Mouse (Mus musculus): Measurements from ENCODE around the gene Ino80d. TPM values are rescaled to one million over a fixed set of nuclear protein-coding genes. Genes with fewer than 3 reads are reported as not detected.
"Not testable (repeated sequence)": the region's sequence is repeated elsewhere in the genome, so short reads cannot be mapped to it uniquely, and the experiment has no call there.

Ino80d gene
- 7.8 and 8.8 TPM in 2 replicates for polyA plus RNA-seq (2014; fragmentation: Nextera tagmentation; extraction: Ambion mirVana)

GRCm38 (mm10) chr1:63114136-63114781, at the start of gene Ino80d:
TSS of gene Ino80d (minus strand) at chr1:63114667.
- H3K9ac ChIP-seq (ENCODE audit: low read length) = peak within 1 kb of the TSS; percentile 100
- 0% methylated on average over 32 of the region's 42 CpGs for WGBS
- peaks cover 3% of the 10 kb centered on the region; the same call in 1 of the 2 replicates for H3K36me3 ChIP-seq (ENCODE audit: control insufficient read depth, insufficient read depth, low read length)
- peak within 1 kb of the TSS; percentile 97 for H3K4me3 ChIP-seq (ENCODE audit: low read depth, low read length)
- peaks cover 17% of the 10 kb centered on the region for H3K4me1 ChIP-seq (ENCODE audit: control insufficient read depth, insufficient read depth, low read length)
- H3K27me3 ChIP-seq (ENCODE audit: control insufficient read depth, insufficient read depth, low read length) = no peaks in the 10 kb centered on the region
- DNase-seq (ENCODE audit: low spot score, missing footprints) (peak; percentile 97), ATAC-seq (ENCODE audit: low FRiP score) (peak; percentile 89)
- H3K9me3 ChIP-seq (ENCODE audit: control insufficient read depth, low read length) = no peaks in the 10 kb centered on the region
- H3K27ac ChIP-seq (ENCODE audit: low read depth, low read length) = peak within 1 kb of the TSS; percentile 90
- H3K4me2 ChIP-seq = peak within 1 kb of the TSS; percentile 69

DNA sequence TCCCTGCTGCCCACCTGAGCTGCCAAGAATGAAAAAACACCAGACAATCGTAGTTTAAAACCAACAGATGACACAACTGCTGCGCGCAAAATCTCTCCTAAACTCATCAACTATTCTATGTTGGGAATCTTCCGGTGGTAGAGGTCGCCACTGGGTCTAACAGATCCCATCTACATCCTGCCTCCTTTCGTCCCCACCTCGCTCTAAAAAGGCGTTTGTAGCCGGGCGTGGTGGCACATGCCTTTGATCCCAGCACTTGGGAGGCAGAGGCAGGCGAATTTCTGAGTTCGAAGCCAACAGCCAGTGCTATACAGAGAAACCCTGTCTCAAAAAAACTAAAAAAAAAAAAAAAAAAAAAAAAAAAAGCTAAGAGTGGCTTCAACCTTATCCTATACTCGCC, 25.8 kb upstream of the Ino80d start:
- WGBS = 96% methylated on average over 13 of the region's 13 CpGs
- H3K4me2 ChIP-seq = no peak overlapping the region
- H3K27ac ChIP-seq (ENCODE audit: low read depth, low read length) = no peak overlapping the region
- ATAC-seq (ENCODE audit: low FRiP score) (no peak), DNase-seq (ENCODE audit: low spot score, missing footprints) (no peak)
- H3K4me3 ChIP-seq (ENCODE audit: low read depth, low read length) = no peak overlapping the region
- no peaks in the 10 kb centered on the region for H3K9me3 ChIP-seq (ENCODE audit: control insufficient read depth, low read length)
- no peak overlapping the region for H3K9ac ChIP-seq (ENCODE audit: low read length)
- H3K4me1 ChIP-seq (ENCODE audit: control insufficient read depth, insufficient read depth, low read length) = no peaks in the 10 kb centered on the region
- no peaks in the 10 kb centered on the region for H3K27me3 ChIP-seq (ENCODE audit: control insufficient read depth, insufficient read depth, low read length)
- H3K36me3 ChIP-seq (ENCODE audit: control insufficient read depth, insufficient read depth, low read length) = peaks cover 5% of the 10 kb centered on the region

- H3K4me2 ChIP-seq; DNase-seq (ENCODE audit: low spot score, missing footprints); H3K27me3 ChIP-seq (ENCODE audit: control insufficient read depth, insufficient read depth, low read length); H3K36me3 ChIP-seq (ENCODE audit: control insufficient read depth, insufficient read depth, low read length); H3K9me3 ChIP-seq (ENCODE audit: control insufficient read depth, low read length); H3K27ac ChIP-seq (ENCODE audit: low read depth, low read length); H3K4me3 ChIP-seq (ENCODE audit: low read depth, low read length); H3K4me1 ChIP-seq (ENCODE audit: control insufficient read depth, insufficient read depth, low read length); H3K9ac ChIP-seq (ENCODE audit: low read length); ATAC-seq (ENCODE audit: low FRiP score): not testable (repeated sequence)
- 88% methylated on average over 1 of the region's 1 CpGs for WGBS
Measured at GRCm38 (mm10) chr1:63138586-63138985, 24.1 kb upstream of the Ino80d start.

GRCm38 (mm10) chr1:63137971-63138370, 23.5 kb upstream of the Ino80d start:
- WGBS = 85% methylated on average over 2 of the region's 2 CpGs
- H3K9me3 ChIP-seq (ENCODE audit: control insufficient read depth, low read length) = no peaks in the 10 kb centered on the region

DNA sequence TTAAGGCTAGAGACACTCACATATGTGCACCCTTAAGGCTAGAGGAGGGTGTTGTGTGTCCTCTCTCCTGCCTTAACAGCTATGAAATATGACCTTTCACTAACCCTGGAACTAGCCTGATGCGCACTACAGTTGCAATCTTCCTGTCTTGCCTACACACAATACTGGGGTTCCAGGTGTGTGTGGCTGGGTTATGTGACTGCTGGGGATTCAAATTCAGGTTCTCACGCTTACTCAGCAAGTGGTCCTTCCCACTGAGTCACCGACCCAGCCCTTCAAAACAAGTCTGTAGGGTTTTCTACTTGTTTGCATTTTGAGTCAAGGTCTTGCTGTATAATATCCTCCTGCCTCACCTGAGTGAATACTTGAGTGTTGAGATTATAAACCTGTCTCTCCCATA, 20.1 kb upstream of the Ino80d start:
- Histone ChIP-seq H3K4me1 (ENCODE audit: control insufficient read depth, insufficient read depth, low read length) (no peaks in the 10 kb centered on the region), H3K4me2 (no peak overlapping the region), H3K9ac (ENCODE audit: low read length) (no peak overlapping the region), H3K9me3 (ENCODE audit: control insufficient read depth, low read length) (no peaks in the 10 kb centered on the region), H3K4me3 (ENCODE audit: low read depth, low read length) (no peak overlapping the region), H3K27ac (ENCODE audit: low read depth, low read length) (no peak overlapping the region), H3K36me3 (ENCODE audit: control insufficient read depth, insufficient read depth, low read length) (no peaks in the 10 kb centered on the region; the same call in 1 of the 2 replicates), H3K27me3 (ENCODE audit: control insufficient read depth, insufficient read depth, low read length) (no peaks in the 10 kb centered on the region)
- ATAC-seq (ENCODE audit: low FRiP score) (no peak), DNase-seq (ENCODE audit: low spot score, missing footprints) (no peak)
- WGBS = 87% methylated on average over 3 of the region's 3 CpGs

More at GRCm38 (mm10) chr1:63137971-63138370, 23.5 kb upstream of the Ino80d start:
- Histone ChIP-seq H3K36me3 (ENCODE audit: control insufficient read depth, insufficient read depth, low read length) (peaks cover 3% of the 10 kb centered on the region), H3K27me3 (ENCODE audit: control insufficient read depth, insufficient read depth, low read length) (no peaks in the 10 kb centered on the region), H3K4me3 (ENCODE audit: low read depth, low read length) (no peak overlapping the region), H3K4me2 (no peak overlapping the region), H3K27ac (ENCODE audit: low read depth, low read length) (no peak overlapping the region), H3K4me1 (ENCODE audit: control insufficient read depth, insufficient read depth, low read length) (no peaks in the 10 kb centered on the region), H3K9ac (ENCODE audit: low read length) (no peak overlapping the region)
- ATAC-seq (ENCODE audit: low FRiP score) = no peak
- DNase-seq (ENCODE audit: low spot score, missing footprints) = no peak

DNA sequence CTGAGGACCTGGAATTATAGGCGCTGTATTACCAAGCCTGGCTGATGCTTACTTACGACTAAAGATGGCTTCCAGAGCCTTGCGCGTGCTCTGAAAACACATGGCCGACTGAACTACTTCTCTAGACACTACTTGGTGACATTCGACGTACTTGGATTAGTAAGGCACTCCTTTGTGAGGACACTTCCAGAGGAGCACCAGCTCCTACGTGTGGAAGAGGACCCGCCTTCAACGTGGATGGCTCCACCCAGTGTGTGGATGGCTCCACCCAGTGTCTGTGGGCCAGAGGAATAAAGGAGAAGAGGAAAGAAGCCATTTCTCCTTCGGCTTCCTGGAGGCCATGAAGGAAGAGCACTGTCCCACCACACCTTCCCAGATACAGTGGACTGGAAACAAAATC, 17.3 kb upstream of the Ino80d start:
- Histone ChIP-seq H3K4me3 (ENCODE audit: low read depth, low read length) (no peak overlapping the region), H3K9ac (ENCODE audit: low read length) (no peak overlapping the region), H3K36me3 (ENCODE audit: control insufficient read depth, insufficient read depth, low read length) (peaks cover 3% of the 10 kb centered on the region; the same call in 1 of the 2 replicates), H3K27ac (ENCODE audit: low read depth, low read length) (no peak overlapping the region), H3K4me1 (ENCODE audit: control insufficient read depth, insufficient read depth, low read length) (0 out of 2 replicates have a peak, but pooled peaks cover 2% of the 10 kb centered on the region), H3K4me2 (no peak overlapping the region), H3K27me3 (ENCODE audit: control insufficient read depth, insufficient read depth, low read length) (no peaks in the 10 kb centered on the region), H3K9me3 (ENCODE audit: control insufficient read depth, low read length) (no peaks in the 10 kb centered on the region)
- 91% methylated on average over 11 of the region's 11 CpGs for WGBS
- no peak for DNase-seq (ENCODE audit: low spot score, missing footprints)
- no peak for ATAC-seq (ENCODE audit: low FRiP score)

- ATAC-seq (ENCODE audit: low FRiP score) = no peak
- H3K27me3 ChIP-seq (ENCODE audit: control insufficient read depth, insufficient read depth, low read length) = no peaks in the 10 kb centered on the region
- no peak overlapping the region for H3K27ac ChIP-seq (ENCODE audit: low read depth, low read length)
Measured at GRCm38 (mm10) chr1:63130883-63131282, 16.4 kb upstream of the Ino80d start.

GRCm38 (mm10) chr1:63129857-63130690, 15.6 kb upstream of the Ino80d start:
- Histone ChIP-seq H3K9ac (ENCODE audit: low read length) (no peak overlapping the region), H3K27ac (ENCODE audit: low read depth, low read length) (no peak overlapping the region), H3K4me3 (ENCODE audit: low read depth, low read length) (peak overlapping the region; percentile 9; the same call in 1 of the 2 replicates), H3K27me3 (ENCODE audit: control insufficient read depth, insufficient read depth, low read length) (no peaks in the 10 kb centered on the region), H3K4me1 (ENCODE audit: control insufficient read depth, insufficient read depth, low read length) (0 out of 2 replicates have a peak, but pooled peaks cover 2% of the 10 kb centered on the region), H3K9me3 (ENCODE audit: control insufficient read depth, low read length) (no peaks in the 10 kb centered on the region), H3K36me3 (ENCODE audit: control insufficient read depth, insufficient read depth, low read length) (peaks cover 3% of the 10 kb centered on the region; the same call in 1 of the 2 replicates), H3K4me2 (peak overlapping the region; percentile 26; the same call in 1 of the 2 replicates)
- no peak for DNase-seq (ENCODE audit: low spot score, missing footprints)
- peak; percentile 59; the same call in 1 of the 2 replicates for ATAC-seq (ENCODE audit: low FRiP score)
- 27% methylated on average over 18 of the region's 18 CpGs for WGBS

More at GRCm38 (mm10) chr1:63130883-63131282, 16.4 kb upstream of the Ino80d start:
- Histone ChIP-seq H3K9me3 (ENCODE audit: control insufficient read depth, low read length) (no peaks in the 10 kb centered on the region), H3K9ac (ENCODE audit: low read length) (no peak overlapping the region), H3K36me3 (ENCODE audit: control insufficient read depth, insufficient read depth, low read length) (peaks cover 3% of the 10 kb centered on the region; the same call in 1 of the 2 replicates), H3K4me1 (ENCODE audit: control insufficient read depth, insufficient read depth, low read length) (0 out of 2 replicates have a peak, but pooled peaks cover 2% of the 10 kb centered on the region), H3K4me2 (no peak overlapping the region), H3K4me3 (ENCODE audit: low read depth, low read length) (no peak overlapping the region)
- DNase-seq (ENCODE audit: low spot score, missing footprints) = no peak
- WGBS = 85% methylated on average over 2 of the region's 2 CpGs

All from midbrain, embryonic 11.5 days (tissue).